20 mouse cellular contexts compared by ENCODE assay signal in genomic region chr13:72992589-72993409, GRCm38 (mm10).
DNase-seq lines count a peak whose midpoint lies in the region; ATAC-seq and TF ChIP-seq lines count a peak whose summit lies in the region.
"Had no signal": no experiment of that assay in that cellular context is flagged by ENCODE, and none has a peak within 500 bp of the region (broad histone marks: within the 10 kb centered on the region; RNA-seq: fewer than 3 reads in every experiment).

No protein-coding gene starts in this region.

- no peak overlapping the region for H3K27ac ChIP-seq in forebrain, embryonic 11.5 days (ENCODE audit: low read depth, low read length)
- no peak overlapping the region for H3K27ac ChIP-seq in forebrain, embryonic 10.5 days
- no peak overlapping the region for H3K27ac ChIP-seq in hindbrain, postnatal 0 days
- no peak overlapping the region for H3K27ac ChIP-seq in neural tube, embryonic 15.5 days (replicated peaks)
- H3K27ac ChIP-seq: forebrain, embryonic 12.5 days; gastrocnemius, adult 2 months; limb, embryonic 13.5 days; liver, embryonic 14.5 days had no signal

- no peaks in the 10 kb centered on the region for H3K9me3 ChIP-seq in forebrain, embryonic 11.5 days (ENCODE audit: control insufficient read depth, low read length)
- H3K9me3 ChIP-seq in forebrain, embryonic 10.5 days, result no peaks in the 10 kb centered on the region
- no peaks in the 10 kb centered on the region for H3K9me3 ChIP-seq in hindbrain, postnatal 0 days (ENCODE audit: low read length)
- H3K9me3 ChIP-seq in neural tube, embryonic 15.5 days (replicated peaks), result no peaks in the 10 kb centered on the region
- H3K9me3 ChIP-seq: forebrain, embryonic 12.5 days; limb, embryonic 13.5 days had no signal

- ATAC-seq in forebrain, embryonic 11.5 days (replicated peaks; ENCODE audit: low FRiP score), result no peak
- peak; percentile 51 for ATAC-seq in hindbrain, postnatal 0 days
- ATAC-seq in neural tube, embryonic 15.5 days (ENCODE audit: low FRiP score), result peak; percentile 45; the same call in 1 of the 2 replicates
- ATAC-seq: intestine, postnatal 0 days; Patski had no signal

- H3K27me3 ChIP-seq in forebrain, embryonic 11.5 days (ENCODE audit: control insufficient read depth, insufficient read depth, low read length), result no peaks in the 10 kb centered on the region
- no peaks in the 10 kb centered on the region; the same call in 1 of the 2 replicates for H3K27me3 ChIP-seq in forebrain, embryonic 10.5 days (ENCODE audit: poor library complexity, severe bottlenecking)
- H3K27me3 ChIP-seq in hindbrain, postnatal 0 days (ENCODE audit: insufficient read depth, low read length), result no peaks in the 10 kb centered on the region
- 0 out of 2 replicates have a peak, but pooled peaks cover 5% of the 10 kb centered on the region for H3K27me3 ChIP-seq in neural tube, embryonic 15.5 days (replicated peaks)
- H3K27me3 ChIP-seq: limb, embryonic 13.5 days had no signal

- no peaks in the 10 kb centered on the region for H3K36me3 ChIP-seq in forebrain, embryonic 11.5 days (ENCODE audit: control insufficient read depth, insufficient read depth, low read length)
- no peaks in the 10 kb centered on the region for H3K36me3 ChIP-seq in forebrain, embryonic 10.5 days (replicated peaks)
- no peaks in the 10 kb centered on the region for H3K36me3 ChIP-seq in hindbrain, postnatal 0 days (ENCODE audit: insufficient read depth, low read length)
- no peaks in the 10 kb centered on the region for H3K36me3 ChIP-seq in neural tube, embryonic 15.5 days
- H3K36me3 ChIP-seq: forebrain, embryonic 12.5 days; limb, embryonic 13.5 days had no signal

- no peak for TF ChIP-seq CTCF in hindbrain, postnatal 0 days (IDR thresholded peaks at IDR 0.05; ENCODE audit: low read depth)

- DNase-seq in forebrain, embryonic 11.5 days (ENCODE audit: low spot score), result peak; percentile 27
- DNase-seq in forebrain, embryonic 10.5 days (ENCODE audit: extremely low spot score, low spot score), result no peak
- peak; percentile 7 to 22 for DNase-seq in urinary bladder, postnatal 4 days (ENCODE audit: low spot score in 2 of 2)
- no peak for DNase-seq in urinary bladder, postnatal 25 days (ENCODE audit: low spot score)
- DNase-seq in hindbrain, postnatal 0 days (ENCODE audit: low spot score), result peak; percentile 15
- DNase-seq in ovary, adult 18-20 months (ENCODE audit: low spot score), result no peak
- no peak for DNase-seq in kidney, adult 11 months
- DNase-seq: adrenal gland, adult 8-10 months; cerebellum, postnatal 10 days; gastrocnemius, adult 2 months; heart, postnatal 36 days; layer of hippocampus, postnatal 36 days; right cerebral cortex, postnatal 4 days; thymus, postnatal 4 days had no signal

- 84% methylated on average over 17 of the region's 17 CpGs for WGBS in forebrain, embryonic 11.5 days
- WGBS in forebrain, embryonic 10.5 days, result 88% methylated on average over 17 of the region's 17 CpGs
- 49% methylated on average over 17 of the region's 17 CpGs for WGBS in hindbrain, postnatal 0 days
- 36% methylated on average over 17 of the region's 17 CpGs for whole genome bisulfite sequencing in neural tube, embryonic 15.5 days

- H3K9ac ChIP-seq in forebrain, embryonic 11.5 days (ENCODE audit: low read length), result no peak overlapping the region
- no peak overlapping the region for H3K9ac ChIP-seq in hindbrain, postnatal 0 days (replicated peaks; ENCODE audit: low read length)
- H3K9ac ChIP-seq in neural tube, embryonic 15.5 days (replicated peaks), result no peak overlapping the region
- H3K9ac ChIP-seq: forebrain, embryonic 12.5 days; limb, embryonic 13.5 days; liver, embryonic 14.5 days had no signal

- no peak overlapping the region for H3K4me3 ChIP-seq in forebrain, embryonic 11.5 days (ENCODE audit: low read depth, low read length)
- H3K4me3 ChIP-seq in forebrain, embryonic 10.5 days, result no peak overlapping the region
- no peak overlapping the region for H3K4me3 ChIP-seq in hindbrain, postnatal 0 days (ENCODE audit: low read length)
- H3K4me3 ChIP-seq in neural tube, embryonic 15.5 days (replicated peaks), result no peak overlapping the region
- H3K4me3 ChIP-seq: forebrain, embryonic 12.5 days; gastrocnemius, adult 2 months; limb, embryonic 13.5 days had no signal

- H3K4me2 ChIP-seq in forebrain, embryonic 11.5 days (ENCODE audit: low read depth, low read length, severe bottlenecking), result no peak overlapping the region
- H3K4me2 ChIP-seq in hindbrain, postnatal 0 days (ENCODE audit: low read depth, low read length), result no peak overlapping the region
- H3K4me2 ChIP-seq in neural tube, embryonic 15.5 days, result no peak overlapping the region
- H3K4me2 ChIP-seq: forebrain, embryonic 12.5 days; limb, embryonic 13.5 days had no signal

- no peaks in the 10 kb centered on the region for H3K4me1 ChIP-seq in forebrain, embryonic 11.5 days (replicated peaks; ENCODE audit: control insufficient read depth, insufficient read depth, low read length)
- H3K4me1 ChIP-seq in forebrain, embryonic 10.5 days, result no peaks in the 10 kb centered on the region
- H3K4me1 ChIP-seq in hindbrain, postnatal 0 days (ENCODE audit: insufficient read depth, low read length), result no peaks in the 10 kb centered on the region
- H3K4me1 ChIP-seq in neural tube, embryonic 15.5 days, result peaks cover 11% of the 10 kb centered on the region; the same call in 1 of the 2 replicates
- H3K4me1 ChIP-seq: forebrain, embryonic 12.5 days; limb, embryonic 13.5 days had no signal

Comparison
In these comparisons a context has a peak if more than half of its experiments do, and no peak if none do; other contexts are left out.
1. DNase-seq: peak in forebrain, embryonic 11.5 days (single experiment), urinary bladder, postnatal 4 days (2 of 2) and hindbrain, postnatal 0 days (single experiment); none in forebrain, embryonic 10.5 days (single experiment), urinary bladder, postnatal 25 days (single experiment), ovary, adult 18-20 months (single experiment) and kidney, adult 11 months (single experiment).